Mouse (Mus musculus) lung, embryonic 15.5 days (tissue): ENCODE data around the gene Tbc1d10b. TPM values are rescaled to one million over a fixed set of nuclear protein-coding genes. Genes with fewer than 3 reads are reported as not detected.
"Not testable (repeated sequence)": the region's sequence is repeated elsewhere in the genome, so short reads cannot be mapped to it uniquely, and the experiment has no call there.

ENCODE experiments used
- ATAC-seq: fragments of 200-750 bp; cut with Nextera tagmentation; 2 replicates; pipeline ENCODE4 v1.8.0; 2017; ENCODE audit warnings: moderate number of reproducible peaks, borderline replicate concordance; ENCODE audit not compliant: low FRiP score, low TSS enrichment; ENCODE audit errors: extremely low read depth
- H3K27ac ChIP-seq: fragments of 300-500 bp; sonication (generic); 2 replicates; pipeline ENCODE4 v1.5.1; 2015; ENCODE audit warnings: moderate library complexity, mild to moderate bottlenecking, inconsistent platforms
- H3K27me3 ChIP-seq: fragments of 300-500 bp; sonication (generic); 2 replicates; pipeline ENCODE4 v1.6.1; 2015; ENCODE audit warnings: inconsistent platforms
- H3K36me3 ChIP-seq: fragments of 300-500 bp; sonication (generic); 2 replicates; pipeline ENCODE4 v1.6.1; 2015; ENCODE audit warnings: inconsistent platforms
- H3K4me1 ChIP-seq: fragments of 300-500 bp; sonication (generic); 2 replicates; pipeline ENCODE4 v1.6.1; 2015; ENCODE audit warnings: inconsistent platforms
- H3K4me2 ChIP-seq: fragments of 300-500 bp; sonication (generic); 2 replicates; pipeline ENCODE4 v1.6.1; 2015; ENCODE audit warnings: inconsistent platforms, mild to moderate bottlenecking, moderate library complexity
- H3K4me3 ChIP-seq: fragments of 300-500 bp; sonication (generic); 2 replicates; pipeline ENCODE4 v1.5.1; 2015; ENCODE audit warnings: mild to moderate bottlenecking, inconsistent platforms
- H3K9ac ChIP-seq: fragments of 300-500 bp; sonication (generic); 2 replicates; pipeline ENCODE4 v1.6.1; 2015; ENCODE audit warnings: inconsistent platforms
- H3K9me3 ChIP-seq: fragments of 300-500 bp; sonication (generic); 2 replicates; pipeline ENCODE4 v1.6.1; 2016; ENCODE audit warnings: inconsistent platforms
- WGBS: fragments of 180-500 bp; shearing (Covaris S2); methylation state at CpG from one replicate; pipeline ENCODE4 v1.1.7; 2015; 5-methylcytosine and 5-hydroxymethylcytosine counted together
- polyA plus RNA-seq: library from polyadenylated mRNA; unstranded; fragments of >200 nt; fragmentation: Nextera tagmentation; extraction: Ambion mirVana; gene quantifications from 2 replicates; pipeline ENCODE4 v1.2.1, GENCODE M21; 2015

The Tbc1d10b gene
- polyA plus RNA-seq, 1 experiment from 2014 or later: 29.8 TPM

- Histone ChIP-seq H3K9ac (no peak overlapping the region), H3K4me2 (no peak overlapping the region), H3K36me3 (peaks cover 46% of the 10 kb centered on the region), H3K4me1 (peaks cover 20% of the 10 kb centered on the region), H3K4me3 (no peak overlapping the region), H3K27ac (no peak overlapping the region), H3K27me3 (no peaks in the 10 kb centered on the region), H3K9me3 (no peaks in the 10 kb centered on the region)
- no peak for ATAC-seq
- WGBS: 95% methylated on average over 5 of the region's 5 CpGs
These were observed 15.3 kb downstream of the Tbc1d10b start for GRCm38 (mm10) chr7:127192989-127193388.

- WGBS: 80% methylated on average over 6 of the region's 6 CpGs
- ATAC-seq: no peak
These were observed 17.6 kb downstream of the Tbc1d10b start for GRCm38 (mm10) chr7:127190672-127191071.

DNA sequence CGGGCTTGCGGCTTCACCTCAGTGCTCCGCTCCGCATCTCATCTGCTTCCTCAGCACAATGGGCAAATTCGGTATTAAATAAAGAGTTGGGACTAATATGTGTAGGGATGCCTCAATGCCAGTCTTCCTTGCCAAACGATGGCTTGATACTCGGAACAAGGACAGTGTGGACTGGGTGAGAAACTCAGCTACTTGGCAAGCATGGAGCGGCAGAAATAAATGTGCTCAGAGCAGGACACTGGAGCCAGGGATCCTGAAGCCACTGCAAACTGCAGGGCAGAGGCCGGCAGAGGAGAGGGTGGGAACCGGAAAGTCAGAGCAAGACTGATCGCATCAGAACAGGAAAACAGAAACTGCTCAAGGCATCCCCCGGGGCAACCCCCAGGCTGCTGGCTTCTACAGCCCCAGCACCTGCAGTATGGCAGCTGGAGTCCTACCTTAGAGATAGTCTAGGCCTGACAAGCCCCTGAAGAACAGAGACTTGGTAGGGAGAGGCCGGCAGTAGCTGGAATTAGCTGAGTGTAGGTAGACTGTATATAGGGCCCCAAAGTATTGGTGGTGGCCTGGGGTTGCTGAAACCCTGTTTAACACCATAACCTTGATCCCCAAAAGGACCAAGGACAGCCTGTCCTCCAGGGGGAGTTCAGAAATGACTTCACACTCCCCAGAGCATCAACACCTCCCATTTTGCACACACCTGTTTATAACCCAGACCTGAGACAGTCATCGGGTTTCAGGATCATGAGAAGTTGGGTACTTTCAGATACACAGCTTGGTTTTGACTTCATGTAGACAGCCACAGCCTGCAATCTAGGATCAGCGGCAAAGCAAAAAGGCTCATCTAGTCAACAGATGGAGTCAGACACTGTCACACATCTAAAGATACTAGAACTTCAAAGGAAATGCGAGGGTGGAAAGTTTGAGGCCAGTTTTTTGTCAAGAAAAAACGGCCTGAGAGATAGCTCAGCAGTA lies 19.7 kb downstream of the Tbc1d10b start:
- H3K27me3 ChIP-seq: no peaks in the 10 kb centered on the region
- no peak overlapping the region for H3K9ac ChIP-seq
- no peak overlapping the region for H3K27ac ChIP-seq
- no peaks in the 10 kb centered on the region for H3K9me3 ChIP-seq
- peaks cover 23% of the 10 kb centered on the region for H3K36me3 ChIP-seq
- 74% methylated on average over 17 of the region's 17 CpGs for WGBS
- H3K4me3 ChIP-seq: no peak overlapping the region
- no peak; the same call in 1 of the 2 replicates for ATAC-seq
- no peaks in the 10 kb centered on the region for H3K4me1 ChIP-seq
- H3K4me2 ChIP-seq: no peak overlapping the region

More at GRCm38 (mm10) chr7:127190672-127191071, 17.6 kb downstream of the Tbc1d10b start:
- H3K4me1 ChIP-seq: peaks cover 12% of the 10 kb centered on the region
- H3K27ac ChIP-seq: no peak overlapping the region
- H3K9me3 ChIP-seq: no peaks in the 10 kb centered on the region
- no peak overlapping the region for H3K9ac ChIP-seq
- no peaks in the 10 kb centered on the region for H3K27me3 ChIP-seq
- H3K36me3 ChIP-seq: peaks cover 34% of the 10 kb centered on the region
- H3K4me2 ChIP-seq: no peak overlapping the region
- H3K4me3 ChIP-seq: no peak overlapping the region

- Histone ChIP-seq H3K36me3 (peaks cover 11% of the 10 kb centered on the region), H3K4me1 (no peaks in the 10 kb centered on the region), H3K9ac (no peak overlapping the region), H3K27ac (no peak overlapping the region), H3K4me2 (no peak overlapping the region), H3K4me3 (no peak overlapping the region), H3K9me3 (no peaks in the 10 kb centered on the region), H3K27me3 (no peaks in the 10 kb centered on the region)
- ATAC-seq: no peak
- 72% methylated on average over 10 of the region's 10 CpGs for WGBS
These were observed 20.9 kb downstream of the Tbc1d10b start for GRCm38 (mm10) chr7:127187351-127187750.

DNA sequence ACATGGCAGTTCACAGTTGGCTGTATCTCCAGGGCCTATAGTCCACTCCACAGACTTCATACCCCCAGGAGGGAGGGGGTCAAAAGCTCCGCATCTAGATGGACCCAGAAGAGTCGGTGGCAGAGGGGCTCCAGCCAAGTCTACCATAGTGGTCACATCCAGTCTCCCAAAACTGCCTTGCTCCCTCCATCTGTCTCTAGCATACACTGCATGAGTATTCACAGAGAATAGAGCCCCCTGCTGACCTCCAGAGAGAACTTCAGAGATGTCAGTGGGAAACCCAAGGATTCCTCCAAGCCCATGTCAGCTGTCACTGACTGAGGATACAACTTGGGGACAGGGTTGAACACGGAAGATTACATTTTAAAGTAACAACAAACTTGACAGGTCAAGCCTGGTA lies 22.7 kb downstream of the Tbc1d10b start:
- Histone ChIP-seq H3K4me3 (no peak overlapping the region), H3K9ac (no peak overlapping the region), H3K36me3 (no peaks in the 10 kb centered on the region), H3K27ac (no peak overlapping the region), H3K27me3 (no peaks in the 10 kb centered on the region), H3K9me3 (no peaks in the 10 kb centered on the region), H3K4me2 (no peak overlapping the region), H3K4me1 (no peaks in the 10 kb centered on the region)
- ATAC-seq: no peak
- 60% methylated on average over 3 of the region's 3 CpGs for WGBS

DNA sequence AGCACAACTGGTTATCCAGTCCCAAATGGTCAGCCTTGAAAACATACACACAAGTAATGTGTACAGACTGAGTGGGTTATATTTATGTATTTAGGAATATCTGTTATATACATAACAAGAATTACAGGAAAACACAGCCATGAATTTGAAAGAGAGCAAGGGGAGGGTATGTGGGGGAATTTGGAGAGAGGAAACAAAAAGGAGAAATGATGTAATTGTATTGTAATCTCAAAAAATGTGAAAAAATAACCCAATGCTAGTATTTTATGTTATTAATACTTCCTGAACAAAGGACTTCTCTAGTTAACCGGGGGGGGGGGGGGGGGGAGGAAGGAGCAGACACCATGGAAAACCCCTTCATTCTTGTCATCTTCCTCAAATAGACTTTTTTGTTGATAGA lies 23.5 kb downstream of the Tbc1d10b start:
- Histone ChIP-seq H3K27ac (no peak overlapping the region), H3K4me2 (no peak overlapping the region), H3K4me3 (no peak overlapping the region), H3K9me3 (no peaks in the 10 kb centered on the region), H3K4me1 (no peaks in the 10 kb centered on the region), H3K9ac (no peak overlapping the region), H3K36me3 (no peaks in the 10 kb centered on the region), H3K27me3 (no peaks in the 10 kb centered on the region)
- 38% methylated on average over 1 of the region's 1 CpGs for WGBS
- ATAC-seq: no peak

DNA sequence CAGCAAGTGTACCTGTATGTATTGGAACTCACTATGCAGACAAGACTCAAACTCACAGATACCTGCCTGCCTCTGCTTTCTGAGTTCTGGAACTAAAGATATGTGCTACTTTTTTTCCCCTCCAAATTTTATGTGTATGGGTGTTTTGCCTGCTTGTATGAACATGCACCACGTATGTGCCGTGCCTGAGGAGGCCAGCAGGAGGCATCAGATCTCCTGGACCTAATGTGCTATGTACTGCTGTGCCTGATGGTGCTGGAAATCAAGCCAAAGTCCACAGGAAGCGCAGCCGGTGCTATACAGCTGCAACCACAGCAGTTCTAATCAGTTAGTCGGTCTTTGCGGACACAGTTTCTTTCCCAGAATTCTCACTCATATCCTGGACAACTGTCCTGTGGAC lies 24.4 kb downstream of the Tbc1d10b start:
- 71% methylated on average over 6 of the region's 6 CpGs for WGBS

DNA sequence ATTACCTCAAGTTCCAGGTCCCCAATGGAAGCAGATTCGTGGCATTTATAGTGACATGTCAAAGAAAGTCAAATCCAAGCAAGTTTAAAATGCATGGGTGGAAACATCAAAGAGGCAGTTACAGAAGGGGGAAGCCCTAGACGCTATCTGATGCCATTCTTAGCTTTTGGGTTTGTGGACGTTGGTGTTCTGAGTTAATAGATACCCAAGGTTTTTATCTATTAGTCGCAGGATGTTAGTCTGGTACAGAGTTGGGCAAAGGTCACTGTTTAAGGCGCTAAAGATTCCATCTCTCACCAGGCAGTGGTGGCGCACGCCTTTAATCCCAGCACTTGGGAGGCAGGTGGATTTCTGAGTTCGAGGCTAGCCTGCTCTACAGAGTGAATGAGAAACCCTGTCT lies 24.9 kb downstream of the Tbc1d10b start:
- H3K4me3 ChIP-seq: no peak overlapping the region
- ATAC-seq: no peak
- 55% methylated on average over 8 of the region's 8 CpGs for WGBS

More for the DNA sequence above, 24.4 kb downstream of the Tbc1d10b start:
- H3K36me3 ChIP-seq: no peaks in the 10 kb centered on the region
- H3K4me3 ChIP-seq: no peak overlapping the region
- no peak overlapping the region for H3K9ac ChIP-seq
- H3K27me3 ChIP-seq: no peaks in the 10 kb centered on the region
- H3K27ac ChIP-seq: no peak overlapping the region
- ATAC-seq: no peak
- no peak overlapping the region for H3K4me2 ChIP-seq
- H3K9me3 ChIP-seq: no peaks in the 10 kb centered on the region
- no peaks in the 10 kb centered on the region for H3K4me1 ChIP-seq

DNA sequence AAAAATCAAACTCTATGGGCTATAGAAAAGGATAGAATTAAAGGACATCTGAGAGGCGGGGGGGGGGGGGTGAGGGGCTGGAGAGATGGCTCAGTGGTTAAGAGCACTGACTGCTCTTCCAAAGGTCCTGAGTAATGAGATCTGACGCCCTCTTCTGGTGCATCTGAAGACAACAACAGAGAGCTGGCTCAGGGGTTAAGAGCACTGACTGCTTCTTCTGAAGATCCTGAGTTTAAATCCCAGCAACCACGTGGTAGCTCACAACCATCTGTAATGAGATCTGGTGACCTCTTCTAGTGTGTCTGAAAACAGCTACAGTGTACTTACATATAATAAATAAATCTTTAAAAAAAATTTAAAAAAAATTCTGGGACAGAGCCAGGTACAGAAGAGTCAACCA lies 26.5 kb downstream of the Tbc1d10b start:
- not testable (repeated sequence) for ATAC-seq, H3K27ac ChIP-seq, H3K4me2 ChIP-seq, H3K36me3 ChIP-seq, H3K27me3 ChIP-seq, H3K9ac ChIP-seq, H3K9me3 ChIP-seq, H3K4me1 ChIP-seq, H3K4me3 ChIP-seq
- 29% methylated on average over 3 of the region's 3 CpGs for WGBS

More for the DNA sequence above, 24.9 kb downstream of the Tbc1d10b start:
- no peak overlapping the region for H3K27ac ChIP-seq
- H3K9me3 ChIP-seq: no peaks in the 10 kb centered on the region
- H3K4me2 ChIP-seq: no peak overlapping the region
- no peaks in the 10 kb centered on the region for H3K27me3 ChIP-seq
- no peak overlapping the region for H3K9ac ChIP-seq
- H3K36me3 ChIP-seq: no peaks in the 10 kb centered on the region
- no peaks in the 10 kb centered on the region for H3K4me1 ChIP-seq

DNA sequence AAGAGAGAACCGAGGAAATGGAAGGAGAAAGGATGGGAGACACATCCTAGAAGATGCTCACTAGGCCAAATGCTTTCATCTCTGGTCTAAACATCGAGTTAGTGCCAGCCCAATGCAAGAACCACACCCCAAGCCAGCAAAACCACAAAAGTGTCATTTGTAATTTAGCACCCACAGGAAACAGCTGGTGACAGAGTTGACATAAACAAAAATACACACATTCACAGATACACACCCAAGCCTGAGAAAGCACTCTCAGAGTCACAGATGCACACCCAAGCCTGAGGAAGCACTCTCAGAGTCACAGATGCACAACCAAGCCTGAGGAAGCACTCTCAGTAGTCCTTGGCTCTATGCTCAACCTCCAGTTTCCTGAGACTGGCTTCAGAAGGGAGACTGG lies 27.5 kb downstream of the Tbc1d10b start:
- 66% methylated on average over 2 of the region's 2 CpGs for WGBS
- Histone ChIP-seq H3K4me3 (no peak overlapping the region), H3K36me3 (no peaks in the 10 kb centered on the region), H3K9ac (no peak overlapping the region), H3K4me1 (no peaks in the 10 kb centered on the region), H3K4me2 (no peak overlapping the region), H3K27ac (no peak overlapping the region), H3K9me3 (no peaks in the 10 kb centered on the region), H3K27me3 (no peaks in the 10 kb centered on the region)
- ATAC-seq: no peak

DNA sequence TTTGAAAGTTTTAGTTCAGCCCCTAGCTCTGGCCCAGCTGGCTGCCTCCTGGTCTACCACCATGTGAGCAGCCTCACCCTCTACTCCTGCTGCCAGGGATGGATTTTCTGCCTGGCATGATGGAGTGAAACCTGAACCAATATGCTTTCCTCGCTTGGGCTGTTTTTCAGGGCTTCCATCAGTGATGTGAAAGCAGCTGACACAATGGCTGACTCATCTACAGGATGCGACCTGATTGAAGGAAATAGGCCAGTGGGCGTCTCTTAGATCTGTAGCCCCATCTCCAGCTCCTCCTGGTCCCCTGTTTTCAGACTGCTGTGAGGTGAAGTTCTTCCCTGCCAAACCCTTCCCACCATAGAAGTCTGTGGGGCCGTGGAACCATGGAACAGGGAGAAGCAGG lies 31.3 kb downstream of the Tbc1d10b start:
- H3K9ac ChIP-seq: no peak overlapping the region
- H3K4me2 ChIP-seq: no peak overlapping the region
- 71% methylated on average over 4 of the region's 4 CpGs for WGBS
- no peak overlapping the region for H3K4me3 ChIP-seq
- no peak for ATAC-seq
- H3K36me3 ChIP-seq: no peaks in the 10 kb centered on the region
- no peak overlapping the region for H3K27ac ChIP-seq
- no peaks in the 10 kb centered on the region for H3K9me3 ChIP-seq
- no peaks in the 10 kb centered on the region for H3K27me3 ChIP-seq
- no peaks in the 10 kb centered on the region for H3K4me1 ChIP-seq

- H3K36me3 ChIP-seq: no peaks in the 10 kb centered on the region
- no peaks in the 10 kb centered on the region for H3K27me3 ChIP-seq
- no peak overlapping the region for H3K4me3 ChIP-seq
- WGBS: 70% methylated on average over 5 of the region's 5 CpGs
- H3K9ac ChIP-seq: no peak overlapping the region
- no peaks in the 10 kb centered on the region for H3K4me1 ChIP-seq
- no peaks in the 10 kb centered on the region for H3K9me3 ChIP-seq
- H3K27ac ChIP-seq: no peak overlapping the region
- no peak for ATAC-seq
- no peak overlapping the region for H3K4me2 ChIP-seq
These were observed 41.8 kb downstream of the Tbc1d10b start for GRCm38 (mm10) chr7:127166501-127166900.
